Mouse (Mus musculus) kidney, adult 8-10 months (tissue): Measurements from ENCODE around the gene Paox.

ENCODE experiments used
- DNase-seq, 2 experiments: peaks; one replicate each; pipeline ENCODE4 v3.0.0; 2022

Gene Paox

DNA sequence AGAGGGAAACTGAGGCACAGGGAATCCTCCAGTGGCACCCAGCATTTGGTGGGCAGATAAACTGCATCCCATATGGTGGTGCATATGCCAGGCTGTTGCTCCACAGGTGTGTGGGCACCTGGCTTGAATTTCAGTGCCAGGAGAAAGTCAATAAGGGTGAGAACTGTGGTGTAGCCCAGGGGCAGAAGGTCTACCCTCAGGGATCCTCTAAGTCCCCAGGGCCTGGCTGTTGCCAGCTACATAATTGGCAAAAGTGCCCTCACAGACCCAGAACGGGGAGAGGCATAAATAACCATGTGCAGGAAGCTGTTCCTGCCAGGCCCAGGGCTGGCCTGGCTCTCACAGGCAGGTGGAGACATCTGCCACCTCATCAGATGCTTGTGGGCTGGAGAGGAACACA is 57.3 kb downstream of the Paox start, which contains the start of gene Olfr523:
Olfr523 (plus strand) TSS at position 282 of the 400 bp plus-strand sequence.
- no peak for DNase-seq

DNA sequence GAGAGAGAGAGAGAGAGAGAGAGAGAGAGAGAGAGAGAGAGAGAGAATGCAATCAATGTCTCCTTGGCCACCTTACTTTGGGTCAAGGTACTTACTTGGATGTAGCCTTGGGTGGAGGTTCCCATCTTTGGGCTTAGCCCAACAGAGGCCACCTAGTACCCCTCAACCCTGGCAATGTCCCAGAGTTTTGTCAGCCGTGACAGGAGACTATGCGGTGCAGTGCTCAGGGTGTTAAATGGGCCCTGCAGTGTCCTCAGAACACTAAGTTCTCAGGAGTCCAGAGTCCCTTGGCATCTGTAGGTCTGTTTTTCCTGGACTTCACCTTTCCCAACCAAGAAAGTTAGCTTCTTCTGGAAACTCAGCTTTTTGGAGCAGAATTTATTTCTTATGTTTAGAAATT is 63.6 kb downstream of the Paox start:
- DNase-seq = peak; percentile 78 to 87

DNA sequence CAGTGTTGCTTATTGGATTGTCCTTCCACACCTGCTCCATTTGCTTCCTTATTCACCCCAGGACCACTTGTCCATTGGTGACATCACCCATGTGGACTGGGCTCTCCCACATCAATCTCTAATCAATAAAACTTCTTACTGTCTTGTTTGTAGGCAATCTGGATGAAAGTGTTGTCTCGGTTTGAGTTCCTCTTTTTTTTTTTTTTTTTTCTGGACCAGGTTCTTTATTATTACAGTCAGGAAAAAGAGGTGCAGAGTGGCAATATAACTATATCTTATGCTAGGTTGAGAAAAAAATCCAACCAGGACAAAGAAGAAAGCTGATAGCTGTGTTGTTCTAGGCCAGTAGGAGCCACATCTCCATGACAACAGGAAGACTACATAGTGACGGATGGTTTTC is 65.1 kb downstream of the Paox start:
- DNase-seq = no peak

DNA sequence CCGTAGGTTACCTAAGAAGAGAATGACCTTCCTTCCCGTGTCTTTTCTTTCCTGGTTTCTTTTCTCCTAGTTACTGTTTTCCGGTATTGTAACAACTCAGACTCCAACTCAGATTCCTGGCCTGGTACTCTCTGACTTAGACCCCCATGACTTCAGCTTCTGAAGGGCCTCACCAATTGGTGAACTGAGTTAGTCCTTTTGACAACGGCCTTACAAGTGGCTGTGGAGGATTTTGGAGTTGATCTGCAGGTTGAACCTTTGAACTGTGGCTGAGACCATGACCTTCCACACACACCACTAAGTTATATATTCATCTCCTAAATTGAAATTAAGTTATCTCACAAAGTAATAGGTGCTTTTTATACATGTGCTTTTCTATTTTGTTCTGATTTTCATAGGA is 68.6 kb downstream of the Paox start:
- DNase-seq = peak in 1 of 2 experiments; percentile 28
